Comparison of ENCODE assay signal across 11 mouse cellular contexts in genomic region chr17:31751262-31751661, GRCm38 (mm10).
DNase-seq lines count a peak whose midpoint lies in the region; ATAC-seq and TF ChIP-seq lines count a peak whose summit lies in the region.
"Had no signal": no experiment of that assay in that cellular context is flagged by ENCODE, and none has a peak within 500 bp of the region (broad histone marks: within the 10 kb centered on the region; RNA-seq: fewer than 3 reads in every experiment).

No protein-coding gene starts in this region.

- peak; percentile 59 for TF ChIP-seq CTCF in layer of hippocampus, adult 2 months (conservative IDR thresholded peaks at IDR 0.05)
- peak; percentile 59 for TF ChIP-seq CTCF in kidney, postnatal 0 days (IDR thresholded peaks at IDR 0.05; ENCODE audit: low read depth)

- no peak overlapping the region for H3K4me2 ChIP-seq in kidney, postnatal 0 days (ENCODE audit: low read length)
- H3K4me2 ChIP-seq: hindbrain, embryonic 14.5 days had no signal

- H3K27ac ChIP-seq in layer of hippocampus, adult 2 months = no peak overlapping the region
- no peak overlapping the region for H3K27ac ChIP-seq in kidney, postnatal 0 days
- H3K27ac ChIP-seq: hindbrain, embryonic 14.5 days had no signal

- 71% methylated on average over 2 of the region's 2 CpGs for WGBS in kidney, postnatal 0 days

- H3K36me3 ChIP-seq in kidney, postnatal 0 days (ENCODE audit: insufficient read depth, low read length) = no peaks in the 10 kb centered on the region

- peaks cover 20% of the 10 kb centered on the region for H3K4me1 ChIP-seq in kidney, postnatal 0 days (replicated peaks; ENCODE audit: insufficient read depth, low read length)

- H3K9me3 ChIP-seq in kidney, postnatal 0 days (replicated peaks; ENCODE audit: low read length) = no peaks in the 10 kb centered on the region

- no peak for ATAC-seq in CD4-positive, CD25-positive, alpha-beta regulatory T cell, adult 4 months
- ATAC-seq in kidney, postnatal 0 days (replicated peaks; ENCODE audit: low FRiP score, low read depth) = no peak
- ATAC-seq in frontal cortex, adult (ENCODE audit: low TSS enrichment) = no peak

- H3K9ac ChIP-seq in kidney, postnatal 0 days (ENCODE audit: low read depth, low read length) = no peak overlapping the region
- H3K9ac ChIP-seq: hindbrain, embryonic 14.5 days had no signal

- H3K27me3 ChIP-seq in kidney, postnatal 0 days (ENCODE audit: insufficient read depth, low read length) = no peaks in the 10 kb centered on the region

- peak; percentile 48 for DNase-seq in CD4-positive, CD25-positive, alpha-beta regulatory T cell, adult 2 months (ENCODE audit: low read depth, low spot score)
- no peak for DNase-seq in layer of hippocampus, adult 2 months (ENCODE audit: low spot score in 2 of 2)
- DNase-seq in layer of hippocampus, adult 8-10 months (ENCODE audit: low spot score in 2 of 2) = no peak
- DNase-seq in kidney, postnatal 0 days (ENCODE audit: low spot score) = no peak
- DNase-seq in spleen, postnatal 36 days (ENCODE audit: low spot score in 2 of 2) = peak; percentile 76 to 79
- DNase-seq in adrenal gland, postnatal 10 days = no peak
- DNase-seq: cerebellum, postnatal 36 days had no signal

- H3K4me3 ChIP-seq in layer of hippocampus, adult 2 months = no peak overlapping the region
- no peak overlapping the region for H3K4me3 ChIP-seq in kidney, postnatal 0 days (replicated peaks; ENCODE audit: low read depth, low read length)
- H3K4me3 ChIP-seq: erythroblast, embryonic 14.5 days had no signal

Comparison
In these comparisons a context has a peak if more than half of its experiments do, and no peak if none do; other contexts are left out.
1. DNase-seq: peak in CD4-positive, CD25-positive, alpha-beta regulatory T cell, adult 2 months (single experiment) and spleen, postnatal 36 days (2 of 2); none in layer of hippocampus, adult 2 months (0 of 2), layer of hippocampus, adult 8-10 months (0 of 2), kidney, postnatal 0 days (single experiment) and adrenal gland, postnatal 10 days (single experiment).